Mouse (Mus musculus) inflammation-experienced regulatory T-cells, adult 16 weeks (primary cell): Measurements from ENCODE around the gene Olfr49. TPM values are rescaled to one million over a fixed set of nuclear protein-coding genes. Genes with fewer than 3 reads are reported as not detected.

Experiments used
- polyA plus RNA-seq: library from polyadenylated mRNA; unstranded; fragments of 100-300 nt; shearing (Covaris generic); gene quantifications from one replicate; pipeline ENCODE4 v1.2.1, GENCODE M21; 2017

Gene Olfr49
- 0.11 TPM for polyA plus RNA-seq

GRCm38 (mm10) chr14:54284839-54285238, at the start of gene Olfr49:
Olfr49 (minus strand) TSS chr14:54284939.

GRCm38 (mm10) chr14:54253741-54254291, 30.9 kb downstream of the Olfr49 start, which contains the start of the genes Dad1 and Abhd4:
Dad1 (minus strand) TSS chr14:54254104.
Abhd4 (plus strand) TSS chr14:54254188.

Other genes with a start within 250 kb of the Olfr49 start
- gene Dad1, start 30.8 kb downstream of the Olfr49 start, polyA plus RNA-seq = 503 TPM
- 41.0 TPM for gene Abhd4, start 30.8 kb downstream of the Olfr49 start, polyA plus RNA-seq
- gene Oxa1l, start 75.9 kb upstream of the Olfr49 start, polyA plus RNA-seq = 66.1 TPM
- 2.7 TPM for gene Slc7a7, start 132.8 kb upstream of the Olfr49 start, polyA plus RNA-seq
- gene Mrpl52, start 142.0 kb upstream of the Olfr49 start, polyA plus RNA-seq = 229 TPM
- gene Mmp14, start 146.7 kb upstream of the Olfr49 start, polyA plus RNA-seq = 1.9 TPM
- gene Lrp10, start 179.2 kb upstream of the Olfr49 start, polyA plus RNA-seq = 89.5 TPM
- 0.95 TPM for gene Rem2, start 191.2 kb upstream of the Olfr49 start, polyA plus RNA-seq
- gene Prmt5, start 232.6 kb upstream of the Olfr49 start, polyA plus RNA-seq = 51.3 TPM